16 mouse cellular contexts compared by ENCODE assay signal in the genomic region with DNA sequence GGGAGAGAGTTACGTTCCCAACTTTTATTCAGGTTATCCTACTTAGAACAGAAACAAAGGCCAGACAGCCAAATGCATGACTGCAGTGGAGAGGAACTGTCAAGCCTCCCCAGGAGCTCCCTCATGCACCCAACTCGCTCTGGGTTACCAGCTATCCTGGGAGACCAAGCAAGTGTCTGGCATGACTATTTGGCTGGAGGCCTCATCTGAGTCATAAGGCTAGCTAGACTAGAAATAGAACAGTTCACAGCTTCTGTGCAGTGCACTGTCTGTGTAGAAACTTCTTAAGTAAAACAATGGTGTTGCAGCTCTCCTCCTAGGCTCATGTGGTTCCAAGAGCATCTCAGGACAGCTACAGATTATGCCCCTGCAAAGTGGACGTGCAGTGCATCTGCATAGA.
DNase-seq lines count a peak whose midpoint lies in the region; TF ChIP-seq lines count a peak whose summit lies in the region.
"Had no signal": no experiment of that assay in that cellular context is flagged by ENCODE, and none has a peak within 500 bp of the region (broad histone marks: within the 10 kb centered on the region; RNA-seq: fewer than 3 reads in every experiment).

No protein-coding gene starts in this region.

- H3K27me3 ChIP-seq in thymus, adult 2 months (ENCODE audit: control insufficient read depth, insufficient read depth, low read length), result no peaks in the 10 kb centered on the region
- H3K27me3 ChIP-seq: hindbrain, embryonic 12.5 days; liver, embryonic 13.5 days; midbrain, embryonic 15.5 days; stomach, embryonic 15.5 days had no signal

- no peak for TF ChIP-seq CTCF in thymus, adult 2 months (IDR thresholded peaks at IDR 0.05; ENCODE audit: borderline replicate concordance, control insufficient read depth, extremely low read depth, insufficient read depth, low read length, poor library complexity)

- TF ChIP-seq POLR2A in thymus, adult 2 months (IDR thresholded peaks at IDR 0.05; ENCODE audit: control insufficient read depth, extremely low read depth, insufficient read depth, low read length, poor library complexity), result no peak

- no peak overlapping the region for H3K4me3 ChIP-seq in thymus, adult 2 months (ENCODE audit: control insufficient read depth, insufficient read depth, low read length)
- H3K4me3 ChIP-seq: hindbrain, embryonic 12.5 days; liver, embryonic 13.5 days; midbrain, embryonic 15.5 days; stomach, embryonic 15.5 days had no signal

- peak; percentile 4 for DNase-seq in cerebellum, adult 9-10 months
- DNase-seq in cerebellum, postnatal 4 days (ENCODE audit: low spot score in 2 of 2), result no peak
- DNase-seq in heart, adult 18-20 months, result peak; percentile 48 to 58
- DNase-seq in heart, postnatal 25 days (ENCODE audit: low spot score), result no peak
- peak; percentile 78 for DNase-seq in brain, adult 2 months (ENCODE audit: low read depth, low spot score)
- peak; percentile 5 to 7 for DNase-seq in heart, postnatal 36 days
- no peak for DNase-seq in thymus, adult 2 months
- no peak for DNase-seq in liver
- DNase-seq: adrenal gland, postnatal 25 days; liver, embryonic 13.5 days; spleen, adult 18-20 months; thymus, postnatal 36 days had no signal

- H3K4me1 ChIP-seq in thymus, adult 2 months (replicated peaks; ENCODE audit: control insufficient read depth, insufficient read depth, low read length), result no peaks in the 10 kb centered on the region
- H3K4me1 ChIP-seq: hindbrain, embryonic 12.5 days; liver, embryonic 13.5 days; midbrain, embryonic 15.5 days; stomach, embryonic 15.5 days had no signal

- H3K27ac ChIP-seq in thymus, adult 2 months (ENCODE audit: control insufficient read depth, insufficient read depth, low read length), result no peak overlapping the region
- H3K27ac ChIP-seq: hindbrain, embryonic 12.5 days; kidney, postnatal 0 days; liver, embryonic 13.5 days; midbrain, embryonic 15.5 days; stomach, embryonic 15.5 days had no signal

- WGBS in thymus, adult 2 months, result 85% methylated on average over 3 of the region's 3 CpGs

- H3K36me3 ChIP-seq in thymus, adult 2 months (ENCODE audit: control insufficient read depth, insufficient read depth, low read length), result no peaks in the 10 kb centered on the region
- H3K36me3 ChIP-seq: hindbrain, embryonic 12.5 days; liver, embryonic 13.5 days; midbrain, embryonic 15.5 days; stomach, embryonic 15.5 days had no signal

- intact Hi-C loops in heart, postnatal 25 days (cut with DNase I), result no loop called here
- intact Hi-C loops in heart, postnatal 36 days (cut with DNase I), result no loop called here

Comparison
In these comparisons a context has a peak if more than half of its experiments do, and no peak if none do; other contexts are left out.
1. DNase-seq: peak in cerebellum, adult 9-10 months (single experiment), heart, adult 18-20 months (2 of 2), brain, adult 2 months (single experiment) and heart, postnatal 36 days (2 of 2); none in cerebellum, postnatal 4 days (0 of 2), heart, postnatal 25 days (single experiment), thymus, adult 2 months (single experiment) and liver (single experiment).